Mouse (Mus musculus) gonadal fat pad, adult 2 months (tissue): ENCODE results near the gene Sox8. TPM values are rescaled to one million over a fixed set of nuclear protein-coding genes. Genes with fewer than 3 reads are reported as not detected.

Experiments used
- DNase-seq: peaks from one replicate; pipeline ENCODE4 v3.0.0-alpha.2; 2012; ENCODE audit warnings: low read depth
- polyA plus RNA-seq: library from polyadenylated mRNA; depleted of rRNA; stranded (reverse); fragments of >200 nt; gene quantifications from 2 replicates; pipeline ENCODE4 v1.2.3, GENCODE M21; 2012

Gene Sox8
- polyA plus RNA-seq, 1 experiment, result 1.2 TPM

DNA sequence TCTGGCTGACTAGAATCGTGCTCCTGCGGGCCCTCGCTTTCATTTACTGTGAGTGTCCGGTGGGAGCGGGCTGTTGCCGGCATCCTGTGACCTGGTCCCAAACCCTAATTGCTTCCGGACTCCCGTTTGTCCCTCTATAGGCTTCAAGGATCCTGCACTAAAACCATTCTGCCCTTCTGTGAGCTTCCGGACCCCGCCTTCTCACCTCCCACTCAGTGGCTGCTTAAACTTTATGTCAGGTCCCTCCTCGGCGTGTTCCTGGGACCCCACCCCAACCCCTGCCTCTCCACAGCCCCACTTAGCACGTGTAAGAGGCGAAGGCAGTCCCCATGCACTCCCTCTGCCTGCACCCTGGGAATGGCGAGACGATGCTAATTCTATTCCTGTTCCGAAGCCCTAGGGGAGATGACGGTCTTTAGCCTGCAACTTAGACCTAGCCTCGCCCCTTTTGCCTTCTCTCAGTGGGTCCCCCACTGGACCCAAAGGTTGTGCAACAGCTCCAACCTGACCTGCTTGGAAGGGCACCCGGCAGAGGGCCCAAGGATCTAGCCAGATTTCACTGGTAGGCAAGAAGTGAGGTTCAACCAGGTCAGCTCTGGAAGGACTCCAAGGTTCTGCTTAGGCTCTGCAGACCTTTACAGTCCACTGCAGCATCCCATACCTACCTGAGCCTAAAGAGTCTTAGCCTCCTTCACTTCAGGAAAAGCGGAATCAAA, 9.0 kb upstream of the Sox8 start:
- DNase-seq, result no peak

GRCm38 (mm10) chr17:25578920-25579319, 8.4 kb upstream of the Sox8 start, which contains the start of gene Lmf1:
Lmf1 (plus strand) TSS chr17:25579085.
- peak; percentile 62 for DNase-seq

DNA sequence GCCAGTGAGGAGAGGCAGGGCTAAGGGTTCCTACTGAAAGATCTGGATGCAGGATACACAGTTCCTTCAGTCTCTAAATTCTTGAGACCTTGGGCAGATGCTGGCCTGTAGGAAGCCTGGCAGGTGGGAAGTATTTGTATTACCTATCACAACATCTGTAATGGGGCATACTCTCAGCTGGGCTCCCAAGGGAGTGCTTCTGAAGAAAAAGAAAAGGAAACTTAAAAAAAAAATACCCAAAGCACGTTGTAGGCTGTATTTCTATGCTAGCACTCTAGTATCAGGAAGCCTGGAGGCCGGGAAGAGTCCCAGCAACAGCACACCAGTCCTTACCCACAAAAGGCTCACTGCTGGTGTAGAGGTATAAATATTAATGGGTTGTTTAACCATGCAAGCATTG, 7.2 kb upstream of the Sox8 start:
- DNase-seq, result no peak

DNA sequence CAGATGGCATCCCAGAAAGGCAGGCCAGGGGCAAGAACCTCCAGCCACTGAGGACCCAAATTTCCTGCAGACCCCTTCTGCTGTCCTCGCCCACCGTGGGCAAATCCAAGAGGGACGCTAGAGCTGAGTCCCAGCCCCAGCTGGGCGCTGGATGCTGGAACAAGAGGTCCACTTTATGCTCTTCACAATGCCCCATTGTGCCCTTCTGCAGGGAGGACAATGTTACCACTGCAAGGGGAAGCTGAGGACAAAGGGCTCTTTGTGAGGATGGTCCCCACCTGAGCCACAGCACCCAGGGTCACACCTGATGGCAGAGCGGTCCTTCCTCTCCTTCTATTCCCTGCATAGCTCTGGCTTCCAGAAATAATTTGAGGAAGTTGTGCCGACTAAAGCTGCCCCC, 6.8 kb upstream of the Sox8 start:
- no peak for DNase-seq

GRCm38 (mm10) chr17:25576034-25576433, 5.5 kb upstream of the Sox8 start:
- DNase-seq, result no peak

GRCm38 (mm10) chr17:25575208-25575971, 4.9 kb upstream of the Sox8 start:
- no peak for DNase-seq

DNA sequence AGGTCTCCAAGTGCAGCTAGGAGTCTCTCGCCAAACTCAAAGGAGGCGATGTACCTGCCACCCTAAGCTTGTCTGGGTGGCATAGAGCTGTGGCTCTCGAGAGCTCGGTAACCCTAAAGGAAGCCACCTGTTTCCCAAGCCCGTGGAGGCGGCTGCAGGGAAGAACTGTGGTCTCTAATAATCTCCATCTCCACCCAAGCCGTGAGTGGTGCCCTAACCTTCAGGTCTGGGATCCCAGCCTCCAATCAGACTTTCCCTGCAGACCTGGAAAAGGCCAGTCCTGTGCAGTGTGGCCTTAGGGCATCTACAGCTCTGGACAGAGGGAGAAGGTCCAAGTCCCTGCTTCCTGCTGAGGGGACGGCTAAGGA, 951 bp upstream of the Sox8 start:
- DNase-seq, result no peak

DNA sequence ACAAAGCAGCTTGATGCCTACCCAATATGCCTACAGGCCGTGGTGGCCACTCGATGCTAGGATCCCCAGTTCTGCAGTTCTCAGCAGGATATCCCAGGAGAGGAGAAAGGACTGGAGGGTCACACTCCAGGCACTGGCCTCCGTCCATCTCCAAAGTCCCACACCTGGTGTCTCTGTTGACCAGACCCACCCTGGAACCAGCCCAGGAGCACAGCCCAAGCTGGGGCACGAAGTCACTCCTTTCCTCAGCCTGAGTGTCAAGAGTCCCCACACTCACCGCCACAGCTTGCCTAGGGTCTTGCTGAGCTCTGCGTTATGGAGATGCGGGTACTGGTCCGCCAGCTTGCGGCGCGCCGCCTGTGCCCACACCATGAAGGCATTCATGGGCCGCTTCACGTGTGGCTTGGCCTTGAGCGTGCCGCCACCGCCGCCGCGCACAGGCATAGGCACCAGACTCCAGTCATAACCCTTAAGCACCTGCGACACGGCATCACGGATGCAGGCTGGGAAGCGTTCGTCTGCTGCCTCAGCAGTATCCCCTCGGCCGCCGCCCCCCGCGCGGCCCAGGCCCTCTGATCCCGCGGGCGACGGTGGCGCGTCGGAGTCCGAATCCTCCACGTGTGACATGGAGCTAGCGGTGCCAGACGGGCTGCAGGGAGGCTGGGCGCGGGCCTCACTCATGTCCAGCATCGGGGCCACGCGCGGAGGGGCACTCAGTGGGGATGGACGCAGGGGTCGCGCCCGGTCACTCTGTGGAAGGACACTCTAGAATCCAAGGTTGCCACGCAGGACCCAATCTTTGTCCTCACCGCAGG, 446 bp downstream of the Sox8 start:
- no peak for DNase-seq

GRCm38 (mm10) chr17:25568880-25569279, 1.6 kb downstream of the Sox8 start:
- DNase-seq, result no peak

DNA sequence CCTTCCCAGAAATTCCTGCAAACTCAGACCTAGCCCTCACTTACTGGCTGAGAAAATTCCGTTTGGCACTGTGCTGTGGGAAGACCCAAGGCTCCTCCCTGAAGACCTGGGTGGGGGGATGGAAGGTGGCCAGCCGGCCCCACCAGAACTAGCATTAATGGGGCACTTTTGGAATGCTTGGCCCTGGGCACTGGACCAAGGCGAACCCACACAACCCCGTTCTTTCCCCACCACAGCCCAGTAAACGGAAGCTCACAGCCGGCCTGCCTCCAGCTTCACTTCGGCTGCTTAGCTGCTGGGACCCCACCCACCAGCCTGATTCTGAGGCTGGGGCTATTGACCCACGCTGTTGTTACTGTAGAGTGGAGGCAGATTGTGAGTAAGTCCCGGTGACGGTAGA, 2.3 kb downstream of the Sox8 start:
- no peak for DNase-seq

DNA sequence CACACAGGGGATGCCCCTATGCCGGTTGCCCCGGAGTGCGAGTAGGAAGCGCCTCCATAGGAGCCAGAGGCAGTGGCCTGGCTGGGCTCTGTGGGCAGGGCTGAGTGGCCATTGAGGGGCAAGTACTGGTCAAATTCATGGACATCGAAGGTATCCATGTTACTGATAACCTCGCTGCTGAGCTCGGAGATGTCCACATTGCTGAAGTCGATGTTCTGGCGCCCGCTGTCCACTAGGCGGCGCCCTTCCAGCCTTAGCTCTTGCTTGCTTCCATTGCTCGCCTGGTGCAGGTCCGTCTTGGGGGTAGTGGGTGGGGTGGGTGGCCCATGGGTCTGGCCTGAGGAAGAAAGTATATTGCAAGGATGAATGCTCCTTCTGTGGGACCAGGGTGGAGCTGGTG, 2.7 kb downstream of the Sox8 start:
- DNase-seq, result no peak

DNA sequence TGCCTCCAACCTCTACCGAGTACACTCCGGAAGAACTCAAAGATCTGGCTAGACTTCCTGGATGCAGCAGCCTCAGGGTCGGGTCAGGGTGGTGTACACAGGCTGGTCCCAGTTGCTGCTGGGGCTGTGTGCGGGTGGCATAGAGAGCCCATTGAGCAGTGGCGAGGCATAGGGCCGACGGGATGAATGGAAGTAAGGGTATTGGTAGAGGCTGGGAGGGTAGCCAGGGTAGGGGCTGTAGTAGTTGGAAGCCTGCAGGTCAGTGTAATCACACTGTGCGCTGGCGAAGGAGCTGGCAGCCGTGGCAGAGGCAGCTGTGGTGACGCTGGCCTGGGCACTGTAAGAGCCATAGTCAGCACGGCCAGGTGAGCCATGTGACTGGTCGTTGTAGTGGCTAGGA, 3.2 kb downstream of the Sox8 start:
- DNase-seq, result no peak

- DNase-seq, result no peak
These were observed 4.5 kb downstream of the Sox8 start for GRCm38 (mm10) chr17:25565860-25566600.

GRCm38 (mm10) chr17:25565244-25565643, 5.2 kb downstream of the Sox8 start:
- DNase-seq, result no peak

- no peak for DNase-seq
These were observed 6.0 kb downstream of the Sox8 start for GRCm38 (mm10) chr17:25564481-25564880.

DNA sequence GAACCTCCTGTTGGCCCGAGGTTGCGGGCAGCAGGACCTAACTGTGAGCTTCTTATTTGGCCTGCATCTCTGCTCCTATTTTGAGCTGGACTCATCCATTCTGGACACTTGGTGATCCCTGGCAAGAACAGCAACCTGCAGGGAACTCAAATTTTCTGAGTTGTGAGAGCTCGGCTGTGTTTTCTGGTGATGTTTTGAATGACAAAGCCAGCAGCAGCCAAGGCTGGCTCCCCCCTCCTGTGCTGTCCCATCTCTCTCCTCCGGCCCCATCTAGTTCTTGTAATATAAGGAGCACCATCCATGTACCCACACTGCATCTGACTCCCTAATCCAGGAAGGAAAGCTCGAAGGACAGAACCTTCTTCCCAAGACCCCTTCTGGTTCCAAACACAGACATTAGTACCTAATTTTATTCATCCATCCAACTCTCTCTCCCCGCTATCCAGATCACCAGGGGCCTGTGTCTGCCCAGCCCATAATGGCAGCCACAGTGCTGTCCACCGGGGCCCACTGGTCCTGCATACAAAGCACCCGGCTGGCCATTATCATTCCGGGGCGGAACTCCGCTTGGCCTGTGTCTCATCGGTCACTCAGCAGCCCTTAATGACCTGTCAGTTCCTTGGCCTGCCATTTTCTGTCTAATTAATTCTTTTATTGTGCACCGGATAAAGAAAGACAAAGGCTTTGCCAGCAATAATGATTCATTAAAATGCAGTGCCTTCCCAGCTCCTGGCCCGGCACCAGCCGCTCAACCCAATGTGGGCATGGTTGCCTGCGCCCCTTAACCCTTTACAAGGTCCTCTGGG, 9.1 kb downstream of the Sox8 start:
- no peak for DNase-seq

GRCm38 (mm10) chr17:25560554-25561222, 9.8 kb downstream of the Sox8 start:
- DNase-seq, result no peak

DNA sequence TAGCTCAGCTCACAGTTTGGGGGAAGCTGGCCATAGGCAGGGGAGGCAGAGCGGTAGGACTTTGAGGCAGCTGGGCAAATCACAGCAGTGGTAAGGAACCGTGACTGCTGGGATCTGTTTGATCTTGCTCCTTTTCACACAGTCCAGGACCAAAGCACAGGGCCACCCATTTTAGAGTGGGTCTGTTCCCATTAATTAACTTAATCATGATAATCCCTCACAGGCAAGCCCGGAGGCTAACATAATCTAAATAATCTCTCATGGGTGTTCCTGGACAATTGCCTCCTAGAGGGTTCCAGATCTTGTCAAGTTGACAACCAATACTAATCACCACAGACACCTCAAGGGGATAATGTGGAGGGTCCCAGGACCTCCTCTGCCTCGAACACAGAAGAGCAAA, 10.9 kb downstream of the Sox8 start:
- DNase-seq, result no peak

GRCm38 (mm10) chr17:25556630-25557354, 13.7 kb downstream of the Sox8 start:
- DNase-seq, result no peak
